Mouse (Mus musculus) erythroblast, embryonic 14.5 days (primary cell): ENCODE measurements at regions not wholly inside any gene's neighbourhood (a gene's known extent, or its start where the extent isn't known, plus 50 kb on each side); places are given as distances from the start of the nearest gene placed in this dataset.

ENCODE experiments used
- H3K27me3 ChIP-seq: 2 replicates; pipeline ENCODE4 v1.6.1; 2012; ENCODE audit warnings: inconsistent platforms; ENCODE audit not compliant: control insufficient read depth
- H3K36me3 ChIP-seq: 2 replicates; pipeline ENCODE4 v1.6.1; 2012; ENCODE audit warnings: mild to moderate bottlenecking, inconsistent platforms; ENCODE audit not compliant: control insufficient read depth
- H3K4me1 ChIP-seq: 2 replicates; pipeline ENCODE4 v1.6.1; 2012; ENCODE audit warnings: inconsistent platforms; ENCODE audit not compliant: control insufficient read depth
- H3K4me3 ChIP-seq: replicated peaks from 2 replicates; pipeline ENCODE3; 2012; ENCODE audit warnings: moderate library complexity, mild to moderate bottlenecking, inconsistent platforms
- H3K9me3 ChIP-seq: 2 replicates; pipeline ENCODE4 v1.6.1; 2012; ENCODE audit warnings: low read length, inconsistent platforms, mixed read lengths; ENCODE audit not compliant: control insufficient read depth
- GATA1 ChIP-seq: IDR thresholded peaks from 2 replicates; pipeline ENCODE4 v1.6.1; 2012; ENCODE audit warnings: low read length, inconsistent platforms, mixed read lengths
- TAL1 ChIP-seq: IDR thresholded peaks from 3 replicates; pipeline ENCODE4 v1.6.1; 2012; ENCODE audit warnings: low read length, inconsistent platforms, mixed read lengths

DNA sequence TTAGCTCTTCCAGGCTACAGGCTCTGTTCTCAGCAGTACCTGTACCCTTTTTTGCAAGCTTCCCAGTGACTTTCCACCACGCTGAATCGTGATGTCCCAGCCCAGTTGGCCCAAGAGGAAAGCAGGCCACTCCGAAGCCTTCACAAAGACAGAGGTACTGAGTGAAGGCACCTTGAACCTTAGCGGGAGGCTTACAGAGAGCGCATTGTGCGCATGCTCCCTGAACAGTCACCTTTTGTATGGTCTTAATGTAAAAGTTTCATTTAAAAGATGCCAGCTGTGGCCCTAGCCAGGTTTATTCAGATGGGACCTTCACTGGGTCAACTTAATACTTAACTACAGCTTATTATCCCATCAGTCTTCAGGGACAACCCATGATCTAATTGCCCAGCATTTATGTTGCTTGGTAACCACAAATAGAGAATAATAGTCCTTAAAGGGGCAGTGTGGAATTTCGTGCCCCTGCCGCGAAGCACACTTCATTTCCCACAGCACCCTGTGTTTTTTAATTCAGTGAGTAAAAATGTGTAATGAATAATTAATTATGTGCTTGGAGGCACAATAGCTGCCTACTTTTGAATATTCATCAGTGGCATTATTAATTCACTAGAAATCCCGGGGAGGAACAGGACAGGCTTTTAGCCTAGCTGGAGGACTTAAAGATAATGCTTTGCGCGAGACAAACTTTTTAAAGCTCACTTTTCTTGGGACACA lies 111.3 kb upstream of the Vrk1 start:
- Histone ChIP-seq H3K9me3 (peaks cover 60% of the 10 kb centered on the region), H3K27me3 (no peaks in the 10 kb centered on the region), H3K4me1 (no peaks in the 10 kb centered on the region), H3K36me3 (no peaks in the 10 kb centered on the region), H3K4me3 (no peak overlapping the region)
- TF ChIP-seq TAL1, result no peak
- no peak for TF ChIP-seq GATA1

- no peaks in the 10 kb centered on the region for H3K36me3 ChIP-seq
- no peak overlapping the region for H3K4me3 ChIP-seq
- TF ChIP-seq GATA1 (no peak), TAL1 (no peak)
- H3K4me1 ChIP-seq, result no peaks in the 10 kb centered on the region
- H3K27me3 ChIP-seq, result no peaks in the 10 kb centered on the region
- peaks cover 57% of the 10 kb centered on the region for H3K9me3 ChIP-seq
Measured at GRCm38 (mm10) chr12:105899294-105899909, 110.6 kb upstream of the Vrk1 start.

DNA sequence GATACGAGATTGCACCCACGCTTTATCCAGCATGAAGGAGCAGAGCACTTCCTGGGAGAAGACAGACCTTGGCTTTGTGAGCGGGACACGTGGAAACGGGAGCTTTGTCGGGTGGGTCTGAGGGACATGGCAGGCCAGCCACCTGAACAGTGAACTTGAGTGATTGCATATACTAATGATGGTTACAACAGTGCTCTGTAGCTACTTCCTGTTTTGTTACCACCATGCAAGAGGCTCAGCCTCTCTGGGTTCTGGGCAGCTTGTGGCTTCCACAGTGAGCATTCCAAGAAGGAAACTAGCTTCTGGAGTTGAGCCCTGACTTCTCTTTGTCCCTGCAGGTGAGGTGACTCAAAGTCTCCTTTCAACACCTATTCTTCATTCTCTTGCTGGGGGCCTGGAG lies 109.5 kb upstream of the Vrk1 start:
- H3K4me1 ChIP-seq, result no peaks in the 10 kb centered on the region
- TF ChIP-seq GATA1 (no peak), TAL1 (no peak)
- no peaks in the 10 kb centered on the region for H3K27me3 ChIP-seq
- H3K36me3 ChIP-seq, result no peaks in the 10 kb centered on the region
- peaks cover 49% of the 10 kb centered on the region for H3K9me3 ChIP-seq
- no peak overlapping the region for H3K4me3 ChIP-seq

DNA sequence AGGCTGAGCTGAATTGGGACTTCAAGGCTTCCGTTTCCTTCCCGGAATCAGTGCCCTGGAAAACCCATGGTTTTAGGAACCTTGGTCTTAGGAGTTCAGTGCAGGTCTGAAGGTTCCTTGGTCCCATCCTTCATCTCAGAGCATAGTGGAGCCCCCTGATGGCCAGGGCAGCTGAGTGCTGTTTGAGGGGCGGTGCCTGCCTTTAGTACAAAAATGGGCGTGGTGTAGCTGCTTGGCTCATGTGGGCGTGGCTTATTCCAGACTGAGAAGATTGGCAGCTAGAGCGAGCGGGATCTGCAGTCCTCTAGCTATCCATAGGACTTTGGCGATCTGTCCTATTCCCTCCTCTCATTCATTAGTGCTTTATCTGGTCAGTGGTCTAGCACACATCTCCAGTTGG lies 107.0 kb upstream of the Vrk1 start:
- Histone ChIP-seq H3K4me1 (peaks cover 13% of the 10 kb centered on the region), H3K27me3 (no peaks in the 10 kb centered on the region), H3K36me3 (no peaks in the 10 kb centered on the region), H3K9me3 (peaks cover 23% of the 10 kb centered on the region), H3K4me3 (no peak overlapping the region)
- TF ChIP-seq TAL1, result no peak
- TF ChIP-seq GATA1, result no peak

DNA sequence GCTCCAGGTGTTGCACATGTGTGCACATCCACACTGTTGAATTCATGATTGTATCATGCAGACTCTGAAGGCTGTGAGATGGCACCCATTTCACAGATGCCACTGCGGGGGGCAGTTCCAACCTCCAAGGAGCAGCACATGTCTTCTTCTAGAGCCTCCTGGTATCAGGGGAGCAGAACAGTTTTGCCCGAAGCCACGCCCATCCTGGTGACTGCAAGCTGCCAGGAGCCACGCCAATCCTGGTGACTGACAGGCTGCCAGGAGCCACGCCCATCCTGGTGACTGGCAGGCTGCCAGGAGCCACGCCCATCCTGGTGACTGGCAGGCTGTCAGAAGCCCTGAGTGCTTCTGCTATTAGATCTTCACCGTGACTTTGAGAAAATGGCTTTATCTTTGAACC lies 103.4 kb upstream of the Vrk1 start:
- no peak overlapping the region for H3K4me3 ChIP-seq
- H3K4me1 ChIP-seq, result peaks cover 13% of the 10 kb centered on the region
- H3K27me3 ChIP-seq, result 0 out of 2 replicates have a peak, but pooled peaks cover 2% of the 10 kb centered on the region
- TF ChIP-seq TAL1 (no peak), GATA1 (no peak)
- peaks cover 3% of the 10 kb centered on the region; the same call in 1 of the 2 replicates for H3K9me3 ChIP-seq
- no peaks in the 10 kb centered on the region for H3K36me3 ChIP-seq

DNA sequence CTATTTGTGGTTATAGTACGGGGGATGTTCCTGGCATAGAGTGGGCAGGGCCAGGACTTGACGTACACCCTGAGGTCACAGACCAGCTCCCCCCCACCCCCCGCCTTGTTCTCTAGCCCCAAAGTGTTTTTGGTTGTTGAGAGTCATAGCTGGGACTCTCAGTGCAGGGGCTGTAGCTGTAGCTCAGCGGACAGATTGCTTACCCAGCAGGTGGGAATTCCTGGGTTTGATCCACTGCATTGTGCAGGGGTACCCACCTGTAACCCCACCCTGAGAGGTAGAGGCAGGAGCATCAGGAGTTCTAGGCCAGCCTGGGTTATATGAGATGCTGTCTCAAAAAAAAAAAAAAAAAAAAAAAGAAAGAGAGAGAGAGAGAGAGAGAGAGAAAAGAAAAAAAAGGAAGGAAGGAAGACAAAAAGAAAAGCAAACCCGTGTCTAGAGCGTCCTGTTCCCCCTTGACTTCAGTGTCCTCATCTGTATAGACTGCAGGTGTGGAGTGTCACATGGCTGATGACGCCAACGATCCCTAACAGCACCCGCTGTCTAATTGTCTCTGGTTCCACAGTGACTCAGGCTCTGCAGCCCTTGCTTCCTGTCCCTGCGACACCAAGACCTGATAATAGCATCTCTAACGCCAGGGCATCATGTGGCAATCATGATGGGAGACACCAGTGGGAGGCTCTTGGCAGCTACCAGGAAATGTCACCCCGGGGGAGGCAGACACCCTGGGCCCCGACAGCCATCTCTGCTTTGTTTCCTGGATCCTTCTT lies 102.0 kb upstream of the Vrk1 start:
- peaks cover 3% of the 10 kb centered on the region; the same call in 1 of the 2 replicates for H3K9me3 ChIP-seq
- TF ChIP-seq TAL1, result no peak
- no peak for TF ChIP-seq GATA1

GRCm38 (mm10) chr12:105911556-105911955 lies 98.5 kb upstream of the Vrk1 start:
- peaks cover 4% of the 10 kb centered on the region for H3K9me3 ChIP-seq
- TF ChIP-seq TAL1 (no peak), GATA1 (no peak)
- 0 out of 2 replicates have a peak, but pooled peaks cover 2% of the 10 kb centered on the region for H3K27me3 ChIP-seq
- no peaks in the 10 kb centered on the region for H3K36me3 ChIP-seq
- peaks cover 6% of the 10 kb centered on the region for H3K4me1 ChIP-seq
- H3K4me3 ChIP-seq, result no peak overlapping the region

More for the DNA sequence above, 102.0 kb upstream of the Vrk1 start:
- Histone ChIP-seq H3K27me3 (0 out of 2 replicates have a peak, but pooled peaks cover 2% of the 10 kb centered on the region), H3K36me3 (no peaks in the 10 kb centered on the region), H3K4me3 (no peak overlapping the region), H3K4me1 (peaks cover 13% of the 10 kb centered on the region)

- H3K27me3 ChIP-seq, result no peaks in the 10 kb centered on the region
- H3K4me1 ChIP-seq, result no peaks in the 10 kb centered on the region
- H3K4me3 ChIP-seq, result no peak overlapping the region
- peaks cover 4% of the 10 kb centered on the region for H3K9me3 ChIP-seq
- no peak for TF ChIP-seq GATA1
- no peak for TF ChIP-seq TAL1
- no peaks in the 10 kb centered on the region for H3K36me3 ChIP-seq
Measured at GRCm38 (mm10) chr12:105917388-105917963, 92.6 kb upstream of the Vrk1 start.

GRCm38 (mm10) chr12:105918775-105919174 lies 91.3 kb upstream of the Vrk1 start:
- TF ChIP-seq GATA1 (no peak), TAL1 (no peak)
- H3K36me3 ChIP-seq, result no peaks in the 10 kb centered on the region
- H3K4me1 ChIP-seq, result no peaks in the 10 kb centered on the region
- H3K27me3 ChIP-seq, result no peaks in the 10 kb centered on the region
- H3K4me3 ChIP-seq, result no peak overlapping the region
- H3K9me3 ChIP-seq, result peaks cover 7% of the 10 kb centered on the region
